Mouse (Mus musculus): ENCODE results near the gene Gm14137.
A peak's percentile ranks its signal among the peaks of the same experiment; 100 is the strongest.

Gene Gm14137

GRCm38 (mm10) chr2:119172446-119172845 is 1.9 kb upstream of the Gm14137 start:
- peak in 1 of 2 experiments; percentile 19 for DNase-seq (ENCODE audit: inconsistent age in 2 of 2, low spot score in 1 of 2)

GRCm38 (mm10) chr2:119172862-119173576 is 1.3 kb upstream of the Gm14137 start:
- DNase-seq (ENCODE audit: inconsistent age in 2 of 2, low spot score in 1 of 2), result peak; percentile 84 to 91

- no peak for DNase-seq (ENCODE audit: inconsistent age in 2 of 2, low spot score in 1 of 2)
Measured at GRCm38 (mm10) chr2:119174866-119175265, 557 bp downstream of the Gm14137 start.

- peak in 1 of 2 experiments; percentile 48 for DNase-seq (ENCODE audit: inconsistent age in 2 of 2, low spot score in 1 of 2)
Measured at GRCm38 (mm10) chr2:119175614-119176013, 1.3 kb downstream of the Gm14137 start.

- peak in 1 of 2 experiments; percentile 16 for DNase-seq (ENCODE audit: inconsistent age in 2 of 2, low spot score in 1 of 2)
Measured at GRCm38 (mm10) chr2:119176761-119177160, 2.5 kb downstream of the Gm14137 start.

GRCm38 (mm10) chr2:119177384-119177939 is 3.2 kb downstream of the Gm14137 start:
- no peak for DNase-seq (ENCODE audit: inconsistent age in 2 of 2, low spot score in 1 of 2)

GRCm38 (mm10) chr2:119182914-119183313 is 8.6 kb downstream of the Gm14137 start:
- DNase-seq (ENCODE audit: inconsistent age in 2 of 2, low spot score in 1 of 2), result no peak

- DNase-seq (ENCODE audit: inconsistent age in 2 of 2, low spot score in 1 of 2), result peak; percentile 83 to 95
Measured at GRCm38 (mm10) chr2:119189029-119189710, 14.9 kb downstream of the Gm14137 start.

GRCm38 (mm10) chr2:119190969-119191368 is 16.7 kb downstream of the Gm14137 start:
- no peak for DNase-seq (ENCODE audit: inconsistent age in 2 of 2, low spot score in 1 of 2)

GRCm38 (mm10) chr2:119194140-119194539 is 19.8 kb downstream of the Gm14137 start:
- peak in 1 of 2 experiments; percentile 21 for DNase-seq (ENCODE audit: inconsistent age in 2 of 2, low spot score in 1 of 2)

GRCm38 (mm10) chr2:119196316-119197108 is 22.2 kb downstream of the Gm14137 start:
- DNase-seq (ENCODE audit: inconsistent age in 2 of 2, low spot score in 1 of 2), result peak; percentile 52 to 65

- DNase-seq (ENCODE audit: inconsistent age in 2 of 2, low spot score in 1 of 2), result peak in 1 of 2 experiments; percentile 60
Measured at GRCm38 (mm10) chr2:119197493-119197892, 23.2 kb downstream of the Gm14137 start.

- no peak for DNase-seq (ENCODE audit: inconsistent age in 2 of 2, low spot score in 1 of 2)
Measured at GRCm38 (mm10) chr2:119198049-119198448, 23.7 kb downstream of the Gm14137 start.

- DNase-seq (ENCODE audit: inconsistent age in 2 of 2, low spot score in 1 of 2), result no peak
Measured at GRCm38 (mm10) chr2:119198934-119199333, 24.6 kb downstream of the Gm14137 start.

GRCm38 (mm10) chr2:119202914-119203453 is 28.7 kb downstream of the Gm14137 start:
- DNase-seq (ENCODE audit: inconsistent age in 2 of 2, low spot score in 1 of 2), result peak in 1 of 2 experiments; percentile 52

- peak in 1 of 2 experiments; percentile 67 for DNase-seq (ENCODE audit: inconsistent age in 2 of 2, low spot score in 1 of 2)
Measured at GRCm38 (mm10) chr2:119203871-119204460, 29.7 kb downstream of the Gm14137 start.

GRCm38 (mm10) chr2:119207961-119208343 is 33.6 kb downstream of the Gm14137 start:
- DNase-seq (ENCODE audit: inconsistent age in 2 of 2, low spot score in 1 of 2), result no peak

- DNase-seq (ENCODE audit: inconsistent age in 2 of 2, low spot score in 1 of 2), result peak; percentile 96 to 98
Measured at GRCm38 (mm10) chr2:119208344-119209175, 34.3 kb downstream of the Gm14137 start, which contains the start of the genes Zfyve19 and Dnajc17. Gene Zfyve19, plus strand, starts transcription at chr2:119208617. Gene Dnajc17, minus strand, starts transcription at chr2:119208795.

GRCm38 (mm10) chr2:119209176-119209507 is 34.8 kb downstream of the Gm14137 start:
- no peak for DNase-seq (ENCODE audit: inconsistent age in 2 of 2, low spot score in 1 of 2)

Data from adrenal gland, adult (tissue).